Mouse (Mus musculus) midbrain, postnatal 0 days (tissue): ENCODE measurements at regions not wholly inside any gene's neighbourhood (a gene's known extent, or its start where the extent isn't known, plus 50 kb on each side); places are given as distances from the start of the nearest gene placed in this dataset.

Experiments used
- ATAC-seq: fragments of 200-750 bp; cut with Nextera tagmentation; 2 replicates; pipeline ENCODE4 v1.8.0; 2017; ENCODE audit warnings: moderate number of reproducible peaks, mild to moderate bottlenecking, moderate TSS enrichment, moderate library complexity; ENCODE audit not compliant: low FRiP score
- DNase-seq: peaks from one replicate; pipeline ENCODE4 v3.0.0-alpha.2; 2015; ENCODE audit warnings: low spot score
- H3K27ac ChIP-seq: fragments of 300-500 bp; sonication (generic); 2 replicates; pipeline ENCODE4 v1.5.1; 2014; ENCODE audit warnings: low read depth, mild to moderate bottlenecking, low read length, mixed read lengths
- H3K27me3 ChIP-seq: fragments of 300-500 bp; sonication (generic); 2 replicates; pipeline ENCODE4 v1.6.1; 2014; ENCODE audit warnings: low read length, control low read depth, mixed read lengths; ENCODE audit not compliant: insufficient read depth
- H3K36me3 ChIP-seq: fragments of 300-500 bp; sonication (generic); 2 replicates; pipeline ENCODE4 v1.6.1; 2014; ENCODE audit warnings: low read length, control low read depth, mixed read lengths; ENCODE audit not compliant: insufficient read depth
- H3K4me1 ChIP-seq: fragments of 300-500 bp; sonication (generic); 2 replicates; pipeline ENCODE4 v1.6.1; 2014; ENCODE audit warnings: mild to moderate bottlenecking, control low read depth, antibody characterized with exemption, low read length, mixed read lengths; ENCODE audit not compliant: insufficient read depth
- H3K4me2 ChIP-seq: fragments of 300-500 bp; sonication (generic); 2 replicates; pipeline ENCODE4 v1.6.1; 2014; ENCODE audit warnings: low read depth, mild to moderate bottlenecking, low read length, mixed read lengths; ENCODE audit not compliant: poor library complexity, severe bottlenecking
- H3K4me3 ChIP-seq: fragments of 300-500 bp; sonication (generic); 2 replicates; pipeline ENCODE4 v1.5.1; 2014; ENCODE audit warnings: low read depth, mild to moderate bottlenecking, low read length, moderate library complexity
- H3K9ac ChIP-seq: fragments of 300-500 bp; sonication (generic); replicated peaks from 2 replicates; pipeline ENCODE4 v1.6.1; 2014; ENCODE audit warnings: mild to moderate bottlenecking, low read length, moderate library complexity, mixed read lengths; ENCODE audit not compliant: poor library complexity, severe bottlenecking
- H3K9me3 ChIP-seq: fragments of 300-500 bp; sonication (generic); 2 replicates; pipeline ENCODE4 v1.6.1; 2016; ENCODE audit warnings: low read length, control low read depth
- CTCF ChIP-seq: IDR thresholded peaks from 2 replicates; pipeline ENCODE4 v1.5.1; 2016; ENCODE audit warnings: antibody characterized with exemption, mild to moderate bottlenecking
- WGBS: fragments of 180-500 bp; shearing (Covaris S2); extraction: QIAGEN DNeasy Blood & Tissue Kit; methylation state at CpG from one replicate; pipeline ENCODE4 v1.1.7; 2014; 5-methylcytosine and 5-hydroxymethylcytosine counted together

DNA sequence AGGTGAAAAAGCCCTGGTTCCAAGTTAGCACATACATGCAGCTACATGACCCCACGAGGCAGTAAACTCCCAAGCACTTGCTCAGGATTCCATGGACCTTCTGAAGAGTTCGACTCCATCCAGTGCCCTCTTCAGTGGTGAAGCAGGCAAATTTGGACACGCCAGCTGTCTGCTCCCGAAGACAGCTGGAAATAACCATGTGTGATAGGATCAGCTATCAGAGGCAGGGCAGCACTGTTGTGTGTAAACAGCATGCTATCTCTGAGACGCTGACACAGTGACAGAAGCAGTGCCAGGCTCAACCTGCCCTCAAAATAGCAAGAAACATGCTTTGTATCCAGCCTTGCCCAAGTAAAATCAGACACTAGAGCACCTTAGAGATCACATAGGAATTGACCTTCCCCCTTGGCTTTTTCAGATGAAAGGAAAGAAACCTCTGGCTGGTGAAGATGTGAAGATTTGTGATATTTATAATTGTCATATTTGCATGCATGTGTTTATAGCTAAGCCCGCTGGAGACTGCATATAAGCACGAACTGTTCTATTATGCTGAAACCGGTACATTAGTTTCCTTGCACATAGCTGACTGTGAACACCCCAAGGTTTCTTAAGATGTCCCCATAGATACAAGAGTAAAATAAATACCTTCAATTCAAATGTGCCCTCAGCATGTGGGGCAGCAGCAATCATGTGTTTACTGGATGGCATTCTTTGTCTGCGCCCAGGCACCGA, 146.4 kb upstream of the Nrip1 start:
- no peak for ATAC-seq
- Histone ChIP-seq H3K36me3 (no peaks in the 10 kb centered on the region), H3K27me3 (no peaks in the 10 kb centered on the region), H3K27ac (no peak overlapping the region), H3K9ac (no peak overlapping the region), H3K9me3 (no peaks in the 10 kb centered on the region), H3K4me2 (no peak overlapping the region), H3K4me3 (no peak overlapping the region), H3K4me1 (no peaks in the 10 kb centered on the region)
- TF ChIP-seq CTCF, result no peak
- DNase-seq, result no peak
- WGBS, result 77% methylated on average over 10 of the region's 10 CpGs

DNA sequence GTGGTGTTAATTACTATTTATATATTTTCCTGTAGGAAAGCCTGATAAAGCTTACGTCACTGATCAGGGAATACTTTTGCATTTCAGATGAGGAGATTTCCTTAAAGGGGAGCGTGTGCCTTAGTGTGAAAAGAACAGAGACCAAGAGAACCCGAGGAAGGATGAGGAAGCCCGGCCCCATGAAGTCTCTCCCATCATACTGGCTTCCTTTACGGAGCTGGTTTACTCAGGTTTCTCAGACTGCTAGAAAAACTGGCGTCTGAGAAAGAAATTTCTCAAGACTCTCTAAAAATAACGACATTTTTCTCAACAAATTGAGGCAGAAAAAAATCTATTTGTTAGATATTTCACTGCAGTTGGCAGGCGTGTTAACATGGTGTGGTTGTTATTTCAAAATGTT, 137.2 kb upstream of the Nrip1 start:
- WGBS, result 50% methylated on average over 8 of the region's 8 CpGs
- ATAC-seq (no peak), DNase-seq (no peak)
- no peak for TF ChIP-seq CTCF
- Histone ChIP-seq H3K27ac (no peak overlapping the region), H3K4me2 (no peak overlapping the region), H3K9ac (no peak overlapping the region), H3K9me3 (no peaks in the 10 kb centered on the region), H3K27me3 (no peaks in the 10 kb centered on the region), H3K4me3 (no peak overlapping the region), H3K4me1 (no peaks in the 10 kb centered on the region), H3K36me3 (no peaks in the 10 kb centered on the region)

DNA sequence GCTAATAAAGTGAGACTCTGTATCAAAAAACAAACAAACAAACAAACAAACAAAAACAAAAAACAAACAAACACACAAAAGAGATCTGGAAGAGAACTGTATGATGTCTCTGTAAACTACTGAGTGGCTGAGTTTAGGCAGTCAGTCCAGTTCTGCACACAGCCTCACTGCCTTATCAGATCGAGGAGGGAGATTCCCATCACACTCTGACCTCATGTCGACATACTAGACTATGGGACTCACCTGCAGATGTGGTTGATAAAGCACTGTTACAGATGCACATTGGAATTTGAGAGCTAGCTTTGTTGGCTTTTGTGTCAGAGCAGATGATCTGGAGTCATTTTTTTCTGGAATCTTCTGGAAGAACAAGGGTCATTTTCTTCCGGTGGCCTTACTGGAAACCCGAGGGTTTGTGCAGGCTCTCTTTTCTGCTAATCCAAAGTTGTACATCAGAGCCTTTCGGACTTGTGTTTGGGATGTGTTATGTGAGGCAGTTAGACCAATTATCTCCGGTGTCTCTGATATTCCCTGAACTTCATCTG, 135.6 kb upstream of the Nrip1 start:
- ATAC-seq, result no peak
- no peak for TF ChIP-seq CTCF
- no peak overlapping the region for H3K4me2 ChIP-seq
- H3K9me3 ChIP-seq, result no peaks in the 10 kb centered on the region
- H3K27ac ChIP-seq, result no peak overlapping the region
- H3K27me3 ChIP-seq, result no peaks in the 10 kb centered on the region
- H3K9ac ChIP-seq, result no peak overlapping the region
- DNase-seq, result no peak
- 90% methylated on average over 6 of the region's 6 CpGs for WGBS
- no peak overlapping the region for H3K4me3 ChIP-seq
- H3K36me3 ChIP-seq, result no peaks in the 10 kb centered on the region
- H3K4me1 ChIP-seq, result no peaks in the 10 kb centered on the region

DNA sequence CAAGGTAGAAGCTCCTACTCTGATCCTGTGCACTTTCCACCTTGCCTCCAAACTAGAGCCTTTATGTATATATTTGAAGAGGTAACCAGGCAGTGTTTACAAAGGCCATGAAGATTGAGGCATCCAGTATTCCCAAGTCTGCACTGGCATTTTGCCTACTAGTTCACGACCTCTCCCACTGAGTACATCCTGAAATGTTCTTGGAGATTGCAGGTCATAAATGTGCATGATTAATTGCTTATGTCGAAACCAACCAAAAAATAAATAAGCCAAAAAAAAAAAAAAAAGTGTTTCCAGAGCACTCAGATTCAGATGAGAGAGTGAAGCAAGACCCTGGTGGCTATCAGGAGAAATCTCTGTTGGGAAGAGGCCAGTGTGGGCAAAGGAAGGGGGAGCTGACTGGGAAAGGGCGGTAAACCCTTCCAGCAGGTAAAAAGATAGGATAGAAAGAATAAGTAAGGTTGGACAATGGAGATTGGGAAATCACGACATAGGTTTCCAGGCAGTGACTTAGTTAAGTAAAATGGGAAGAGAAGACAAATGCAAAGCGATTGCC, 133.6 kb upstream of the Nrip1 start:
- TF ChIP-seq CTCF, result no peak
- no peak overlapping the region for H3K4me2 ChIP-seq
- 87% methylated on average over 5 of the region's 5 CpGs for WGBS
- DNase-seq, result no peak
- H3K4me3 ChIP-seq, result no peak overlapping the region
- H3K9me3 ChIP-seq, result no peaks in the 10 kb centered on the region
- H3K36me3 ChIP-seq, result no peaks in the 10 kb centered on the region
- no peaks in the 10 kb centered on the region for H3K27me3 ChIP-seq
- no peaks in the 10 kb centered on the region for H3K4me1 ChIP-seq
- H3K27ac ChIP-seq, result no peak overlapping the region
- no peak for ATAC-seq
- no peak overlapping the region for H3K9ac ChIP-seq

GRCm38 (mm10) chr16:76506240-76506639, 132.6 kb upstream of the Nrip1 start:
- Histone ChIP-seq H3K9me3 (no peaks in the 10 kb centered on the region), H3K27me3 (no peaks in the 10 kb centered on the region), H3K4me3 (no peak overlapping the region), H3K4me1 (no peaks in the 10 kb centered on the region), H3K27ac (no peak overlapping the region), H3K36me3 (no peaks in the 10 kb centered on the region), H3K9ac (no peak overlapping the region), H3K4me2 (no peak overlapping the region)
- DNase-seq, result no peak
- ATAC-seq, result no peak
- WGBS, result 79% methylated on average over 4 of the region's 4 CpGs
- no peak for TF ChIP-seq CTCF

GRCm38 (mm10) chr16:76499686-76500400, 126.2 kb upstream of the Nrip1 start:
- Histone ChIP-seq H3K27ac (no peak overlapping the region), H3K9me3 (no peaks in the 10 kb centered on the region), H3K4me3 (no peak overlapping the region), H3K4me1 (no peaks in the 10 kb centered on the region), H3K27me3 (no peaks in the 10 kb centered on the region), H3K4me2 (no peak overlapping the region), H3K9ac (no peak overlapping the region), H3K36me3 (no peaks in the 10 kb centered on the region)
- peak; percentile 65; the same call in 1 of the 2 replicates for ATAC-seq
- WGBS, result 62% methylated on average over 8 of the region's 8 CpGs
- TF ChIP-seq CTCF, result no peak
- peak; percentile 61 for DNase-seq
